In the genomic region with DNA sequence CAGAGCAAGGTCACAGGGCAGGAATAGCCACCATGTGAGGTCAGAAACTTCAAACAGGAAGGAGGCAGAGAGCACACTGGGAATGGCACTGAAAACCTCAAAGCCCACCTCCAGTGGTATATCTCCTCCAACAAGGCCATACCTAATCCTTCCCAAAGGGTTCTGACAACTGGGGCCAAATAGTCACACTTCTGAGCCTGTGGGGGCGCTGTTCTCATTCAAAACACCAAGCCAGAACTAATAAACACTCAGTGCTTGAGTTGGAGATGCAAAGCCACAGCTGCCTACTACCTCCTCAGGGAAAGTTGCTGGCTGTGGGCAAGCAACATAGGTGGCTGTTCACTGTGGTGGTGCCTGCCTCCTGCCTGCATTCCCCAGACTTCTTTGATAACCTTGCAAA, we compare ENCODE assay signal across 12 mouse cellular contexts.
DNase-seq lines count a peak whose midpoint lies in the region; ATAC-seq and TF ChIP-seq lines count a peak whose summit lies in the region.
"Had no signal": no experiment of that assay in that cellular context is flagged by ENCODE, and none has a peak within 500 bp of the region (broad histone marks: within the 10 kb centered on the region; RNA-seq: fewer than 3 reads in every experiment).

No protein-coding gene starts in this region.

- no peaks in the 10 kb centered on the region for H3K79me2 ChIP-seq in heart, adult 2 months (replicated peaks; ENCODE audit: control insufficient read depth, insufficient read depth, low read length)

- H3K27me3 ChIP-seq in heart, adult 2 months (ENCODE audit: control insufficient read depth, insufficient read depth, low read length) = no peaks in the 10 kb centered on the region
- H3K27me3 ChIP-seq in heart, embryonic 11.5 days (ENCODE audit: control insufficient read depth, insufficient read depth, low read length) = no peaks in the 10 kb centered on the region
- H3K27me3 ChIP-seq in kidney, embryonic 14.5 days (ENCODE audit: control insufficient read depth, insufficient read depth, low read length) = no peaks in the 10 kb centered on the region
- H3K27me3 ChIP-seq: limb, embryonic 13.5 days had no signal

- H3K4me3 ChIP-seq in heart, adult 2 months = no peak overlapping the region
- no peak overlapping the region for H3K4me3 ChIP-seq in heart, embryonic 11.5 days (ENCODE audit: low read depth, low read length)
- no peak overlapping the region for H3K4me3 ChIP-seq in kidney, embryonic 14.5 days (ENCODE audit: low read length)
- H3K4me3 ChIP-seq: limb, embryonic 13.5 days had no signal

- no peak overlapping the region for H3K4me2 ChIP-seq in heart, embryonic 11.5 days
- no peak overlapping the region for H3K4me2 ChIP-seq in kidney, embryonic 14.5 days (replicated peaks; ENCODE audit: low read depth, low read length)
- H3K4me2 ChIP-seq: limb, embryonic 13.5 days had no signal

- no peak for DNase-seq in heart, adult 2 months
- peak; percentile 10 for DNase-seq in lung, postnatal 36 days
- DNase-seq in lung, postnatal 25 days (ENCODE audit: low spot score) = no peak
- peak; percentile 55 for DNase-seq in ES-CJ7 (ENCODE audit: low read depth, low spot score)
- DNase-seq in embryo, embryonic 11 days = peak; percentile 43
- no peak for DNase-seq in frontal cortex, postnatal 36 days (ENCODE audit: low spot score in 2 of 2)
- DNase-seq: adrenal gland, postnatal 10 days; kidney, adult 2 months had no signal

- TF ChIP-seq CTCF in heart, adult 2 months (IDR thresholded peaks at IDR 0.05) = peak; percentile 46

- ATAC-seq in heart, embryonic 11.5 days (replicated peaks; ENCODE audit: insufficient number of reproducible peaks, low FRiP score, low TSS enrichment) = no peak
- ATAC-seq in kidney, embryonic 14.5 days (ENCODE audit: low FRiP score, low TSS enrichment) = no peak
- ATAC-seq: midbrain, embryonic 16.5 days had no signal

- H3K9ac ChIP-seq in heart, adult 2 months (ENCODE audit: low read depth, low read length) = no peak overlapping the region
- H3K9ac ChIP-seq in heart, embryonic 11.5 days (ENCODE audit: low read depth, low read length) = no peak overlapping the region
- no peak overlapping the region for H3K9ac ChIP-seq in kidney, embryonic 14.5 days (ENCODE audit: low read depth, low read length)
- H3K9ac ChIP-seq: limb, embryonic 13.5 days had no signal

- no peaks in the 10 kb centered on the region for H3K9me3 ChIP-seq in heart, embryonic 11.5 days (replicated peaks; ENCODE audit: control insufficient read depth, low read length)
- H3K9me3 ChIP-seq in kidney, embryonic 14.5 days (ENCODE audit: control insufficient read depth, low read length) = no peaks in the 10 kb centered on the region
- H3K9me3 ChIP-seq: limb, embryonic 13.5 days had no signal

- H3K27ac ChIP-seq in heart, adult 2 months = no peak overlapping the region
- no peak overlapping the region for H3K27ac ChIP-seq in heart, embryonic 11.5 days (ENCODE audit: low read depth, low read length)
- H3K27ac ChIP-seq in kidney, embryonic 14.5 days (ENCODE audit: low read depth, low read length) = no peak overlapping the region
- H3K27ac ChIP-seq: limb, embryonic 13.5 days had no signal

- H3K4me1 ChIP-seq in heart, adult 2 months (ENCODE audit: control insufficient read depth, insufficient read depth, low read length) = no peaks in the 10 kb centered on the region; the same call in none of the 2 replicates
- no peaks in the 10 kb centered on the region for H3K4me1 ChIP-seq in heart, embryonic 11.5 days (ENCODE audit: control insufficient read depth, insufficient read depth, low read length)
- no peaks in the 10 kb centered on the region for H3K4me1 ChIP-seq in kidney, embryonic 14.5 days (ENCODE audit: control insufficient read depth, insufficient read depth, low read length)

- H3K36me3 ChIP-seq in heart, adult 2 months (ENCODE audit: control insufficient read depth, insufficient read depth, low read length) = no peaks in the 10 kb centered on the region
- no peaks in the 10 kb centered on the region for H3K36me3 ChIP-seq in heart, embryonic 11.5 days (ENCODE audit: control insufficient read depth, insufficient read depth, low read length)
- no peaks in the 10 kb centered on the region for H3K36me3 ChIP-seq in kidney, embryonic 14.5 days (ENCODE audit: control insufficient read depth, insufficient read depth, low read length)
- H3K36me3 ChIP-seq: limb, embryonic 13.5 days had no signal

- TF ChIP-seq POLR2A in heart, adult 2 months (IDR thresholded peaks at IDR 0.05; ENCODE audit: insufficient read depth, low read depth, low read length) = no peak

- intact Hi-C loops in heart, adult 2 months (cut with DNase I) = loop anchor here (2.0 to 10.0 kb wide), 2 partner anchors 309 to 475 kb away; no protein-coding TSS in a partner anchor

- WGBS in heart, adult 2 months = 33% methylated on average over 1 of the region's 1 CpGs
- WGBS in heart, embryonic 11.5 days (ENCODE audit: insufficient replicate concordance) = 4% methylated on average over 1 of the region's 1 CpGs
- 19% methylated on average over 1 of the region's 1 CpGs for WGBS in kidney, embryonic 14.5 days

- TF ChIP-seq EP300 in heart, adult 2 months (IDR thresholded peaks at IDR 0.05; ENCODE audit: insufficient read depth, low read depth, low read length) = no peak

Comparison
In these comparisons a context has a peak if more than half of its experiments do, and no peak if none do; other contexts are left out.
1. DNase-seq: peak in lung, postnatal 36 days (single experiment), ES-CJ7 (single experiment) and embryo, embryonic 11 days (single experiment); none in heart, adult 2 months (0 of 2), lung, postnatal 25 days (single experiment) and frontal cortex, postnatal 36 days (0 of 2).